Mouse (Mus musculus): Measurements from ENCODE around the gene H2al1c. TPM values are rescaled to one million over a fixed set of nuclear protein-coding genes. Genes with fewer than 3 reads are reported as not detected.

The H2al1c gene
- total RNA-seq, 1 experiment from 2014 or later: not detected

Other genes with a start within 250 kb of the H2al1c start
- gene H2al1a, start 6.4 kb upstream of the H2al1c start, total RNA-seq (2017): not detected in 2 replicates
- not detected in 2 replicates for gene H2al1b, start 3.2 kb upstream of the H2al1c start, total RNA-seq (2017)
- gene H2al1d, start 3.2 kb downstream of the H2al1c start, total RNA-seq (2017): not detected in 2 replicates
- gene H2al1e, start 6.3 kb downstream of the H2al1c start, total RNA-seq (2017): not detected in 2 replicates
- gene H2al1f, start 9.5 kb downstream of the H2al1c start, total RNA-seq (2017): not detected in 2 replicates
- gene H2al1g, start 12.6 kb downstream of the H2al1c start, total RNA-seq (2017): not detected in 2 replicates
- gene H2al1h, start 15.8 kb downstream of the H2al1c start, total RNA-seq (2017): not detected in 2 replicates
- not detected in 2 replicates for gene H2al1i, start 19.0 kb downstream of the H2al1c start, total RNA-seq (2017)
- not detected in 2 replicates for gene H2al1j, start 22.2 kb downstream of the H2al1c start, total RNA-seq (2017)